Mouse (Mus musculus): ENCODE data around the gene Gm11627.

GRCm38 (mm10) chr11:102582016-102582610, 2.9 kb upstream of the Gm11627 start:
- TF ChIP-seq CTCF (IDR thresholded peaks at IDR 0.05; ENCODE audit: low read depth) (no peak), EP300 (optimal IDR thresholded peaks at IDR 0.05) (no peak)

All from stomach, postnatal 0 days (tissue).